Mouse (Mus musculus) cerebellum, adult 2 months (tissue): ENCODE results near the gene Apobec2.

Experiments
- CTCF ChIP-seq: fragments of 200-500 bp; IDR thresholded peaks from 2 replicates; pipeline ENCODE4 v1.5.1; 2011; ENCODE audit warnings: low read depth, mild to moderate bottlenecking, control low read depth, low read length, moderate library complexity, borderline replicate concordance; ENCODE audit not compliant: insufficient read depth
- POLR2A ChIP-seq: fragments of 200-500 bp; IDR thresholded peaks from 2 replicates; pipeline ENCODE4 v1.6.1; 2011; ENCODE audit warnings: low read length, control low read depth, borderline replicate concordance; ENCODE audit not compliant: insufficient read depth

DNA sequence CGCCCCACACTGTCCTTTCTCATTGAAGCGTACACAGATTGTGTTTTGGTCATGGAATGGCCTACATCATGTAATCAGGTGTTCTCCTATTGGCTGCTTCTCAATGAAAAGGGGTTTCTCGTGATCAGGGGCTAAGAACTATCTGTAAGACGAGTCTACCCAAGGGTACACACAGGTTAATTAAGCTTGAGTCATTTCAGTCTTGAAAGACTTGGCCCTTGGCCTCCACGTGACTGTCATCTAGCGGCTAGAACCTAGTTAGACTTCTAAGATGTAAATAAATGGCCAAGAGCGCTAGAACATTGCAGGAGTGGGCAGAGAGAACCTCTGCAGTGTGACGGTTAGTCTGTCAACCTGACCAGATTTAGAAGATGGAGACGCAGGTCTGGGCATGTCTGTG lies 8.5 kb downstream of the Apobec2 start:
- no peak for TF ChIP-seq POLR2A
- no peak for TF ChIP-seq CTCF
